Mouse (Mus musculus) testis, postnatal 10 days (tissue): ENCODE data around the gene Nampt.

Experiments
- DNase-seq: peaks from one replicate; pipeline ENCODE4 v3.0.0; 2021; ENCODE audit warnings: low spot score

Nampt gene

DNA sequence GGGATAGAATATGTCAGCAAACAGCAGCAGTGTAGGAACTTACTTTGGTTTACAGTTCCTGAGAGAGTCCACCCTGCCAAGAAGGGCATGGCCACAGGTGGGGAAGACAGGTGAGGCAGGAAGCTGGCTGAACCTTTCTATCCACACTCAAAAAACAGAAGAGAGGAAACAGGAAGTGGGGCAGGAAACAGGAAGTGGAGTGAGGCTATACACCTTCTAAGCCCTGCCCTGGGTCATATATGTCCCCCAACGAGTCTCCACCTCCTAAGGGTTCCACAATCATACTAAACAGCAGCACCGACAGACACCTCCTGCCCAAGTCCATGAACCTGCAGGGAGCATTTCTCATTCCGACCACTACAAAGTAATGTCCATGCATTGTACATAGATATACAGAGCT lies 81.7 kb downstream of the Nampt start:
- no peak for DNase-seq
